Mouse (Mus musculus) 416B (cell line): ENCODE measurements around the gene Gm20518.

Experiments used
- DNase-seq: peaks from one replicate; pipeline ENCODE4 v3.0.0; 2011; ENCODE audit warnings: low read depth

Gene Gm20518

DNA sequence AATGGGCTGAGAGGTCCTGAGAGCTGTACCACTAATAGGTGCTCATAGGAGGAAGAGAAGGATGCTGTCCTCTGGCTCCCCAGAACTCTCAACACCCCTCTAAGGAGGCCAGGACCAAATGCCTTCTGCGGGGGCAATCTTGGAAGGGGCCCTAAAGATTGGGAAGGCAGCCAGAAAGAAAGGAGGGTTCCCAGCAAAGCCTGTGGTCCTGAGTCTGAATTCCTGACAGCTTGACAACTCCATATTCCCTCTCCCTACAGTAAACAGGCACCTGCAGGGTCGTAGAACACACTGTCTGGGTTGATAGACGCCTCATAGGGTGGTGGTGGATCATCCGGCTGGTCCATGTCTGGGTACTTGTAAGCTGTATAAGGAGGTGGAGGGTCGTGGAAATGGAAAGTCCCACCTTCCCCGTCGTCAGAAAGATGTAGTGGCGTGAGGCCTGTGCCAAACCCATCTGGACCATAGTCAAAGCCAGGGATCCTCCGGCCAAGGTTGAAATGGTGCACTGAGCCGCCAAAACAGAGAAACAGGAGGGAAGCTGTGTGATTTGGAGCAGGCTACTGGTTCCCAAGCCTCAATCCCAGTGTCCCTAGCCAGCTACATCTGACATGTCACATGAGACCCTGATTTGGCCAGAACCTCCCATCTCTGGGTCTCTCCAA is 47.6 kb downstream of the Gm20518 start:
- no peak for DNase-seq

DNA sequence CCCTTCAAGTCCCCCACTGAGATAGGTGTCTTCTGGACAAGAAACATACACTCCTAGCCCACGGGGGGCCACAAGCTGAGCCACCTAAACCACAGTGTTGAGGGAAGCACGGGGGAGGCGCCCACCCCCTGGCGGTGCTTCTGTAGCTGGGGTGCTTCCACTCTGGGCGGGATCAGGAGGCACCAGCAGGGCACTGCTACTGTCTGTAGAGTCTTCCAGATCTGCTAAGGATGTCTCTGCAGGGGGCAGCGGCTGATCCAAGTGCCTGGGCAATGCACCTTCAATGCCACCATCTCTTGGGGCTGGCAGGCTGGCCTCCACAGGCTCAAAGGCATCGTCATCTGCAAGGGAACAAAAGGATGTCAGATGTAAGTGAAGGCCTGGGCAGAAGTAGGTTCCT is 49.0 kb downstream of the Gm20518 start:
- DNase-seq, result no peak

GRCm38 (mm10) chr16:17839976-17840375 is 51.5 kb downstream of the Gm20518 start:
- no peak for DNase-seq

GRCm38 (mm10) chr16:17838051-17838450 is 53.4 kb downstream of the Gm20518 start, which contains the start of gene Car15:
Gene Car15 (minus strand): TSS chr16:17838364.
- no peak for DNase-seq

DNA sequence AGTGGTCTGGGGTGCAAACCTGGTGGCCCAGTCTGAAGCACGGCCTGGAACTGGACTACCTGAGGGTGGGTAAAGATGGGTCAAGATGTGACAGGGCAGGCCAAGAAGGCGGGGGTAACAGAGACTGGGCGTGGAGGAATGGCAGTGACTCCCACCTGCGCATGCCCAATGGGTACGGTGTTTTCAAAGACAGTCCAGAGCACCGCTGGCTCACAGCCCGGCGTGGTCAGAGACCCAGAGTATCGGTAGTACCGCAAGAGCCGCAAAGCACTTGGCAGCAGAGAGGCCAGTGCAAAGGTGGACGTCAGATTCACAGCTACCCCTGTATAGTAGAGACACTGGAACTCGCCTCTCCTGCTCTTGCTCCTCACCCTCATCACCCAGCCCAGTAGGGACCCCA is 56.0 kb downstream of the Gm20518 start:
- DNase-seq, result no peak

- no peak for DNase-seq
These were observed 56.9 kb downstream of the Gm20518 start for GRCm38 (mm10) chr16:17834543-17834942.

- no peak for DNase-seq
These were observed 57.6 kb downstream of the Gm20518 start for GRCm38 (mm10) chr16:17833681-17834399.

DNA sequence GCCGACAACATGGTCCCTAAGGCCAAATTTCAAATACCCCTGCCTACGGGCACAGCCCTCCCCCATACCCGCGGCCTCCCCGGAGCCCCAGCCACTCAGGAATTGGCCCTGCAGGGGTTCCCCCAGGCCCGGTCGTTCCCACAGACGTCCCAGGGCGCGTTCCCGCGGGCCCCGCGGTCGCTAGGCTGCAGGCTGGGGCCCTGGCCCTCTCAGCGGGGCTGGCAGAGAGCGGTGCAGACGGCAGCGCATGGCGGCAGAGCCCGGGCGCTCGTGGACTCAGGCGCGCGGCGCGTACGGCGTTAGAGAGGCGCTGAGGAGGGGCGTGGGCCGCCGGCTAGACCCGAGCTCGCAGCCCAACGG is 58.2 kb downstream of the Gm20518 start:
- DNase-seq, result no peak

DNA sequence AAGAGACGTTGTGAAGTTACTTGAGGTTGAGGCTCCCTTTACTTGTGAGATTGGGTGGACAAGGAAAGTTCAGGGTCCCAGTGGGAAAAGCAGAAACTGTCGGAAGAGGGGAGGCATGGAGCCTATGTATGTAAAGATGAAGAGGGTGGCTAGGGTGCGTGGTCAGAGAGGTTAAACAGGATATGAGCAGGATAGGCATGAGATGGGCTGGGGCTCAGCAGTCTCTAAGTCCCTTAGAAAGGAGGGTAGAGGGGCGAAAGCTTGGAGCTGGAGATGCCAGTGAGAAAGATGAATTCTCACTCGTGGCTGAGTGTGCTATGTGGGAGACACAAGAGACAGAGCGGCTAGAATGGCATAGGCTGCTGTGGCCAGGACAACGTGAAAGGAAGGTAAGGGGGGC is 58.6 kb downstream of the Gm20518 start, which contains the start of gene B830017H08Rik:
Gene B830017H08Rik, plus strand, starts transcription at position 301 of the 400 bp plus-strand sequence.
- DNase-seq, result no peak

DNA sequence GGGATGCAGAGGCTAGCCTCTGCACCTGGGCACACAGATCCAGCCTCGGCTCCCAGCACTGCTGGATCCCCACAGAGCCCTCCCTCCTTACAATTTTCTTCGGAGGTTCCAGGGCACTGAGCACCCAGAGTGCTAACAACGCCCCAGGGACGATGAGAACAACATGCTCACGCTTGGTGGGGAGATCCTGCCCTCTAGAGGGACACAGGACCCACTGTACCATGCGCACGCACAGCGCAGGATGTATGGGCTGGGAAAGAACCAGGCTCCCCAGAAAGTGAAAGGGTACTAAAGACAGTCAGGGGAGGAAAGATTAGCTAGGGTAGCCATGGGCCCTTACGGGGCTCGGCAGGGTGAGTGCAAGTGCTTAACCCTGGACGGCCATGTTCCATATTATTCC is 59.7 kb downstream of the Gm20518 start:
- DNase-seq, result no peak

DNA sequence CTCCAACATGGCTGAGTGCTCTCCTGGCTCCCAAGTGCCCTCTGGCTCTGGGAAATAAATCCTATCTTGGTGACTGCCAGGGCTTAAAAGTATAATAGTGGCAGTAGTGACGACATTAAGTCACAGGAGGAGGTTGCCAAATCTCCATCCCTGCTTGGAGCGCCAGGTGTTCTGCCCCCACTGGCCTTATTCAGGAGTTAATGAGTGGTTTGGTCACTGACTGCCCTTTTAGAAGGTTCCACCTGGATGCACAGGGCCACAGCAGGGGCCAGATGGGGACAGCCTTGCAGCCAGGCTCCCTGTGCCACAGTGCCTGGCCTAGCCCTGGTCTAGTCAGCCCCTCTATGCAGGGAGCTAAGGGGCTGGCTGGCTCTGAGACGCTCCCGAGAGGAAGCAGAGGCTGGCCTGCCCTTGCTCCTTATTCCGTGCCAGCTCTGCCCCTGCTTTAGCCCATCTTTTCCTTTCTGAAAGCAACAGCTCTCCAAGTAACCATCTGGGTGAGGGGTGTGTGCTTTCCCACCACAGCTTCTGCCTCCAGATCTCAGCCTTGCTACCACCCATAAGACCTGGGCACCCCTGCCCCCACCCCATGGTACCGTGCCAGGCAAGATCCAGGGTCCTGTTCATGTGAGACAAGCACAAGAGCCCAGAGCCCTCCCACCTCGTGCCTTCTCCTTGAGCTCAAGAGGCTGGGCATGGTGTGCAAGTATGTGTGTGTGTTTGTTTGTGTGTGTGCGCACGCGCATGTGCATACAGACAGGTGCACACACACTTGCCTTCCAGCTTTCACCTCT is 60.9 kb downstream of the Gm20518 start:
- DNase-seq, result no peak

DNA sequence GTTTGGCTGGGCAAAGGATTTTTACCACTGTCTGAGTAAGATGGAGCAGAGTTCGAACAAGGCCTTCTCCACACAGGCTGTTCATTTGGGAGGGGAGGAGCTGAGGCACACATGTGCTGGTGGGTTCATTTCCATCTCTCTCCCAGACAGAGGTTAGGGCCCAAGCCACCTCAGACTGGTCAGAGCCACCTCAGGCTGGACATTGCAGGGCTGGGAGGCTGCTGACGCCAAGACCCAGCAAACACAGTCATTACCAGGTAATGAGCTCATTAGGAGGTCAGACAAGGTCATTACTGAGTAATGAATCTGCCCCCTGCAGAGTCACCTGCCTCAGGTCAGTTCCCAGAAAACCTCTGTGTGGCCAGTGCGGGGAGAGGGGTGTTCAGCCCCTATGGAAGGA is 62.6 kb downstream of the Gm20518 start:
- DNase-seq, result no peak

DNA sequence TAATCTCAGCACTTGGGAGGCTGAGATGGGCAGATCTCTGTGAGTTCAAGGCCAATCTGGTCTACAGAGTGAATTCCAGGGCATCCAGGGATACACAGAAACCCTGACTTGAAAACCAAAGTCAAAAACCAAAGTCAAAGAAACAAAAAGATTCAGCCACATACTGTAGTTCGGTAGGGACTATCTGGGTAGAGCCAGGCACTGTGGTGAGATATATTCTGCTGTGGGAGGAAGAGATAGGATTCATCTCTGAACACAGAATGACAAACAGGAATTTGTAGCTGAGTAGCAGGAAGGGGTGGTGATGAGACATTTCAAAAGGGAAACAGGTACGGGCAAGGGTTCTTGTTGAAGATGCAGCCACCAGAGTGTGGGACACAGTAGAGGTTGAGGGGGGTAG is 63.2 kb downstream of the Gm20518 start:
- peak; percentile 62 for DNase-seq

GRCm38 (mm10) chr16:17826500-17826899 is 65.0 kb downstream of the Gm20518 start:
- no peak for DNase-seq

- no peak for DNase-seq
These were observed 74.9 kb downstream of the Gm20518 start for GRCm38 (mm10) chr16:17816528-17816927.

- peak; percentile 83 for DNase-seq
These were observed 75.8 kb downstream of the Gm20518 start for GRCm38 (mm10) chr16:17815411-17816402.

DNA sequence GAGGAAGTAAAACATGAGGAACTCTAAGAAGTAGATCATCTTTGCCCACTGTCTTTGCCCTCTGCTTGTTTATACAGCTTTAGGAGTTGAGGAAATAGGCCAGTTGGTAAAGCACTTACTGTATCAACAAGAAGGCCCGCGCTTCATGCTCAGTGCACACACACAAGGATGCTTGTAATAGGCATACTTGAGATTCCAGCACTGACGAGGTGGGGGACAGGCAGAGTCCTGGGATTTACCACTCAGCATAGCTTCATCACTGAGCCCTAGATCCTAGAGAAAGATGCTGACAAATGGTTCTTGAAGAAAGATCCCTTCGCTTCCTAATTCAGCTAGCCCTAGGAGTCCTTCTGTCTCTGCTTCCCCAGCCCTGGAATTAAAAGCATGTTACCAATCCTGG is 78.3 kb downstream of the Gm20518 start:
- no peak for DNase-seq

DNA sequence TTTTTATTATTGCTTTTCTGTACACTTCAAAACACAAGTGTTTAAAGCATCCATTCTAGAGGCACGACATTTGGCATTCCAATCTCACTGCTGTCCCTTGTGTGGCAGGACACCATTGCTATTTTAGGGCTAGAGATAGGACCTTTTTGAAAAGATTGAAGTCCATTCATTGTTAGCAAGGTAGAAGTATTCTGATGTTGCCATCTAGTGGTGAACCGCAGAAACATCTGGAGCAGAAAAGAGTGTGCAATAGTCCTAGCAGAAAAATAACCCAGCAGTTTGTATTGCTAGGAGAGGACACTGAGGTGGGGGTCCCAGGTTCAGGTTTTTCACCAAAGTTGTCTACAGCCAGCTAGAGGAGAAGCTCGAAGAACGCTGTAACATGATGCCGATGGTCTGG is 79.4 kb downstream of the Gm20518 start:
- DNase-seq, result peak; percentile 70

DNA sequence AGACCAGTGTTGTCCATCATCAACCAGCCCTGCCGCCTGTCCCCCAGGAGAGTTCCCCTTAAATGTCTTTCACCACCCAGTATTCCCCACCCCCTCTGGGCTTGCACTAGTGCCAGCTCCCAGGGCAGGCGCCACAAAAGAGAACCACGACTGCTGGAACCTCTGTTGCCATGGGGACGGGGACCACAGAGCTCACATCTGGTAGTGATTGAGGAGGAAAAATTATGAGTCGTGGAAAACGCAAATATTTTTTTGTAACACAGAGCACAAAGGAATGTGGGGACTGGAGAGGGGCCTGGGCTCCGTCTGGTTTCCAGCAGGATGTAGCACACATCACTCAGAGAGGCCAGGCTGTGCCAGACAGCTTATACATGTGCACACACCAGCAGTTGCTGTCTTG is 81.8 kb downstream of the Gm20518 start:
- DNase-seq, result peak; percentile 20

- DNase-seq, result peak; percentile 88
These were observed 82.3 kb downstream of the Gm20518 start for GRCm38 (mm10) chr16:17809125-17809524.

- no peak for DNase-seq
These were observed 84.1 kb downstream of the Gm20518 start for GRCm38 (mm10) chr16:17807192-17808009.
